Mouse (Mus musculus): ENCODE measurements around the gene Zfp385a. TPM values are rescaled to one million over a fixed set of nuclear protein-coding genes. Genes with fewer than 3 reads are reported as not detected.

Gene Zfp385a
- total RNA-seq (2023), result 1 to 10 TPM; 1.1 to 2.3 TPM

DNA sequence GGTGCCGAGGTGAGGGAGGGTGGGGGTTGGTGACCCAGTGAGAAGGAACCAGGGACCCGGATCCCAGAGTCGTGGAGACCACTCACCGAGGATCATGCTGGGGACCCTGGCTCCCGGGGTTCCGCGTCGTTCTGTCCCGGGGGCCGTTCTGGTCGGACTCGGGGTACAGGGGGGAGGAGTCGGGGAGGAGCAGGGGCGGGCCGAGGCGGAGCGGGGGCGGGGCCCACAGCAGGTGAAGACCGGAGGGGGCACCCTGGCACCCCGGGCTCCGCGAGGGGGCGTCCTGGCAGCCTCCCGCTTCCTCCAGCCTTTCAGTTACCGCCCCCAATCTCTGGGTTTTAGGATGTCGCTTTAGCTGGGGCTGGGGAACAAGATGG is at the start of gene Zfp385a:
TSS of gene Zfp385a (minus strand) at position 133 of the 377 bp plus-strand sequence.

DNA sequence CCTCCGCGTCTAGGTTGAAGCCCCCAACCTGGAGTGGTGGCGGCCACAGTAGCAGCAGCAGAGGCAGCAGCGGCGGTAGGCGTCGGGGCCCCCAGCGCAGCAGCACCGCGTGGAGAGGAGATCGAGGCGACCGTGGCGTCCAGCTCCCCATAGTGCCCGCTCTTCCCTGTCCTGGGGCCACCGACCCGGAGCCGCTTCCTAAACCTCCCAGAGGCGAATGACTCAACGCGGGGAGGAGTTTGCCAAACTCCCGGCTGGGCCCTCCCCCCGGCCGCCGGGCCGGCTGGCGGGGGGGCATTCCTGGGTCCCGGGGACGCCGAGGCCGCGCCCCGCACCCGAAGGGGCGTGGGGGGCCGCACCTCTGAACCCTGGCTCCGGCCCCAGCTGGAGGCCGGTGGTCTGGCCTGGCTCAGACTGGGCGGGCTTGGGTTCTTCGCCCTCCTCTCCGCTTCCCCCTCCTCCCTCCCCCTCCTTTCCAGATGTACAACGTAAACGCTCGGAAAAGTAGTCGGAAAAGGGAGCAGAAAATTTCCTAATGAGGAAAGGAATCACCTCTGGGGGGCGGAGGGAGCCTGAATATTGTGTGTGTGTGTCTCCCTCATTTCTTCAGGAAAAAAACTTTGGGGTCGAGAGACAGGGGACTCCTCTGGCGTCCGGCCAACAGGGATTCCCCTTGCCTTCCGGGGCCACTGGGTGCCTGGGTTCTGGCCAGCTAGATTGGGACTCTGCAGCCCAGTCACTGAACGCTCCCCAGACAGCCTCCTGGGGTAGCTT is 26.7 kb upstream of the Zfp385a start, which contains the start of gene Itga5:
TSS of gene Itga5 (minus strand) at position 388 of the 774 bp plus-strand sequence.

DNA sequence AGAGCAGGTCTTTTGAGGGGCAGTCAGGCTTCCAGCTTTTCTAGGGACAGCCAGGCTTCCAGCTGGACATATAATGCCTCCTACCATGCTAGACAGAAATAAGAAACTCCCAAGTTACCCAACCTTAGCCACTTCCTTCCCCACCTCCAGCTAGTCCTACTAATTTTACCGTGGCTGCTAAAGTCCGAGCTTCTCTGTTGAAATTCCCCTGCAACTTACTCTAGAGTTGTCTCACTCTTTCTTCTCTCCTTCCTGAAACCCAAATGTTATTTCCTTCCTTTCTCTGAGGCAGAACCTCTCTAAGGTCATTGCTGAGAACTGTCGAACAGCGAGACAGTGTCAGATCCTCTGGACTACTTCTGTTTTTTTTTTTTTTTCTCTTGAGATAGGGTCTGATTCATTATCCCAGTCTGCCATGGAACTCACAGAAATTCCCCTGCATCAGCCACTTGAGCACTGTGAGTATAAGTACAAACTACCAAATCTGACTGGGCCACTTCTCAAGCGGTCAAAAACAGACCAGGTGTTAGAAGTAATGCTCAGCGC is 29.5 kb downstream of the Zfp385a start, which contains the start of gene Gpr84:
TSS of gene Gpr84 (minus strand) at position 248 of the 546 bp plus-strand sequence.

DNA sequence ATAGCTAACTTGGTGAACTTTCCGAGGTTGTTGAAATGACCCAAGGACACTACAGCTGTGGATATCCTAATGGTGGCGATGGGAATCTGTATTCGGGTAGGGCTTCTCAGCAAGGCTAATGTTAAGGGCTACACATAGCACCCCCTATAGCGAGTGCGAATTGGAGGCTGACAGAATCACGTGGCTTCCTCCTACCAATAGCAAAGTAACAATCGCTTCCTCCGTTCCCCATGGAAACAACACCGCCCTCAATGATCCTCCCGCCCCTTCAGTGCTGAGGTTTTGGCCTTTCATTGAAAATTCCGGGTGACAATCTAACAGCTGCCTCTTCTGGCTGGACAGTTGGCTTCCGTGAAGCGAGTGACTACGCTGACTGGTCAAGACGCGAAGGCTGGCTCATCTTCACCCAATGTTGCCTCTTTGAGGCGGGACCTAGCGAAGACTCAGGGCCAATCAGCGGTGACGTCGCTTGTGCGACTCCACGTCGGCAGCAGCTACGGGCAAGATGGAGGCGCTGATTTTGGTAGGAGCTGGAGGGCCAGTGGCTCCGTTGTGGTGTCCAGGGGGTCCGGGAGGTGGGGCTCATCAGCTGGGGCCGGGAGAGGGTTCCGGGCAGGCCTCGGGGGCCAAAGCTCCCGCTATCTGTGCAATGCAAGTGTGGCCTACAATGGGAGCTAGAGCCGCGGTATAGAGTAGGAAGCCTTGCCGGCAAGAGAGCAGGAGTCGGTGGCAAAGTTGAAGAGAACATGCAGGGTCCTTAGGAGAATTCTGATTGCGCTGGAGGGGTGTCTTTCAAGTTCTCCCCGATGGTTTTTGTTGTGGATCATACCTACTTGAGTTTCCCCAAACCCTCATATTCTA is 67.2 kb downstream of the Zfp385a start, which contains the start of gene Copz1:
TSS of gene Copz1 (plus strand) at position 296 of the 861 bp plus-strand sequence.

Other genes with a start within 250 kb of the Zfp385a start
- 10 to 100 TPM in 1 of 2 experiments, 1 to 10 TPM in 1; 8.2 to 11.7 TPM for gene Smug1, start 173.0 kb downstream of the Zfp385a start, total RNA-seq (2023)
- 10 to 100 TPM; 25.8 to 31.2 TPM for gene Cbx5, start 100.3 kb downstream of the Zfp385a start, total RNA-seq (2023)
- 100 to 1,000 TPM; 523 to 560 TPM for gene Hnrnpa1, start 99.7 kb downstream of the Zfp385a start, total RNA-seq (2023)
- 1 to 10 TPM; 2.3 to 2.9 TPM for gene Nfe2, start 81.7 kb downstream of the Zfp385a start, total RNA-seq (2023)
- gene Copz1, start 67.4 kb downstream of the Zfp385a start, total RNA-seq (2023), result 10 to 100 TPM; 76.2 to 80.6 TPM
- gene Gpr84, start 29.5 kb downstream of the Zfp385a start, total RNA-seq (2023), result not detected
- gene Itga5, start 26.7 kb upstream of the Zfp385a start, total RNA-seq (2023), result 1 to 10 TPM; 2.9 to 3.7 TPM
- gene Gtsf1, start 90.4 kb upstream of the Zfp385a start, total RNA-seq (2023), result not detected
- gene Gtsf2, start 108.4 kb upstream of the Zfp385a start, total RNA-seq (2023), result not detected
- gene Nckap1l, start 113.7 kb upstream of the Zfp385a start, total RNA-seq (2023), result 100 to 1,000 TPM; 140 to 147 TPM
- 10 to 100 TPM; 26.1 to 45.0 TPM for gene Pde1b, start 162.9 kb upstream of the Zfp385a start, total RNA-seq (2023)
- not detected for gene Ppp1r1a, start 197.9 kb upstream of the Zfp385a start, total RNA-seq (2023)
- not detected for gene Glycam1, start 225.0 kb upstream of the Zfp385a start, total RNA-seq (2023)

All from T-cell, adult 66 days (primary cell).